Mouse (Mus musculus): Measurements from ENCODE around the gene Eva1a. TPM values are rescaled to one million over a fixed set of nuclear protein-coding genes. Genes with fewer than 3 reads are reported as not detected.
A peak's percentile ranks its signal among the peaks of the same experiment; 100 is the strongest.

Eva1a gene
- total and polyA plus RNA-seq, 2 experiments, result 87.4 to 97.7 TPM

GRCm38 (mm10) chr6:82098456-82098855 lies 57.6 kb downstream of the Eva1a start:
- TF ChIP-seq CTCF (IDR thresholded peaks at IDR 0.05; ENCODE audit: low read depth, low read length) (no peak), POLR2A (IDR thresholded peaks at IDR 0.05; ENCODE audit: extremely low read depth, insufficient read depth, low read length) (no peak)
- H3K9ac ChIP-seq (ENCODE audit: low read depth, low read length), result no peak overlapping the region
- H3K79me2 ChIP-seq (ENCODE audit: control insufficient read depth, insufficient read depth, low read length), result no peaks in the 10 kb centered on the region
- H3K36me3 ChIP-seq (ENCODE audit: control insufficient read depth, insufficient read depth, low read length), result peaks cover 4% of the 10 kb centered on the region; the same call in 1 of the 2 replicates
- no peaks in the 10 kb centered on the region for H3K27me3 ChIP-seq (ENCODE audit: control insufficient read depth, insufficient read depth, low read length)
- no peak overlapping the region for H3K27ac ChIP-seq (replicated peaks; ENCODE audit: insufficient read depth, low read depth, low read length)
- no peak for DNase-seq (ENCODE audit: extremely low read depth, low read depth, low spot score)
- 94% methylated on average over 1 of the region's 1 CpGs for WGBS
- no peaks in the 10 kb centered on the region for H3K4me1 ChIP-seq (ENCODE audit: control insufficient read depth, insufficient read depth, low read length)
- H3K4me3 ChIP-seq (ENCODE audit: insufficient read depth, low read depth, low read length), result no peak overlapping the region

DNA sequence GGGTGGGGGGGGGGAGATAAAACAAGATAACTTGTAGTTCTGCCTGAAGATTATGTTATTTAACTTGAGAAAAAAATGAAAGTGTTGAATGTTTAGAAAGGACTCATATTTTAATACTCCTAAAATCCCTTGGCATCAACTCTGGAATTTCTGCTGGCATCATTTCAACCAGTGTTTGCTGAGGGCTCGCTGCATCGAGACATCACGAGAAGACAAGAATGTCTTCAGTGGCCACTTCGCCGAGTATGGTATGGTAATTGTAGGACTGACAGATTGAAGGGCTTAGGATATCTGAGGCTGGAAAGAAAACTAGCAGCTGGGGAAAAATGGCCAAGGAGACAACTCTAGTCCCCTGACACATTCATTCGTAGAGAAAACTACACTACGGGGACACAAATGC lies 69.6 kb downstream of the Eva1a start:
- TF ChIP-seq CTCF (IDR thresholded peaks at IDR 0.05; ENCODE audit: low read depth, low read length) (no peak), POLR2A (IDR thresholded peaks at IDR 0.05; ENCODE audit: extremely low read depth, insufficient read depth, low read length) (no peak)
- Histone ChIP-seq H3K27me3 (ENCODE audit: control insufficient read depth, insufficient read depth, low read length) (no peaks in the 10 kb centered on the region), H3K4me1 (ENCODE audit: control insufficient read depth, insufficient read depth, low read length) (no peaks in the 10 kb centered on the region), H3K27ac (replicated peaks; ENCODE audit: insufficient read depth, low read depth, low read length) (no peak overlapping the region), H3K79me2 (ENCODE audit: control insufficient read depth, insufficient read depth, low read length) (no peaks in the 10 kb centered on the region), H3K4me3 (ENCODE audit: insufficient read depth, low read depth, low read length) (no peak overlapping the region), H3K9ac (ENCODE audit: low read depth, low read length) (no peak overlapping the region), H3K36me3 (ENCODE audit: control insufficient read depth, insufficient read depth, low read length) (no peaks in the 10 kb centered on the region)
- WGBS, result 85% methylated on average over 7 of the region's 7 CpGs
- DNase-seq (ENCODE audit: extremely low read depth, low read depth, low spot score), result no peak

GRCm38 (mm10) chr6:82111111-82111510 lies 70.3 kb downstream of the Eva1a start:
- no peaks in the 10 kb centered on the region for H3K79me2 ChIP-seq (ENCODE audit: control insufficient read depth, insufficient read depth, low read length)
- WGBS, result 69% methylated on average over 1 of the region's 1 CpGs
- no peak for TF ChIP-seq POLR2A (IDR thresholded peaks at IDR 0.05; ENCODE audit: extremely low read depth, insufficient read depth, low read length)
- TF ChIP-seq CTCF (IDR thresholded peaks at IDR 0.05; ENCODE audit: low read depth, low read length), result no peak
- H3K36me3 ChIP-seq (ENCODE audit: control insufficient read depth, insufficient read depth, low read length), result no peaks in the 10 kb centered on the region
- DNase-seq (ENCODE audit: extremely low read depth, low read depth, low spot score), result peak; percentile 53
- H3K27me3 ChIP-seq (ENCODE audit: control insufficient read depth, insufficient read depth, low read length), result no peaks in the 10 kb centered on the region
- H3K4me3 ChIP-seq (ENCODE audit: insufficient read depth, low read depth, low read length), result no peak overlapping the region
- no peak overlapping the region for H3K27ac ChIP-seq (replicated peaks; ENCODE audit: insufficient read depth, low read depth, low read length)
- no peak overlapping the region for H3K9ac ChIP-seq (ENCODE audit: low read depth, low read length)
- no peaks in the 10 kb centered on the region for H3K4me1 ChIP-seq (ENCODE audit: control insufficient read depth, insufficient read depth, low read length)

GRCm38 (mm10) chr6:82111540-82111939 lies 70.7 kb downstream of the Eva1a start:
- Histone ChIP-seq H3K9ac (ENCODE audit: low read depth, low read length) (no peak overlapping the region), H3K4me1 (ENCODE audit: control insufficient read depth, insufficient read depth, low read length) (no peaks in the 10 kb centered on the region), H3K79me2 (ENCODE audit: control insufficient read depth, insufficient read depth, low read length) (no peaks in the 10 kb centered on the region), H3K36me3 (ENCODE audit: control insufficient read depth, insufficient read depth, low read length) (no peaks in the 10 kb centered on the region), H3K27ac (replicated peaks; ENCODE audit: insufficient read depth, low read depth, low read length) (no peak overlapping the region), H3K27me3 (ENCODE audit: control insufficient read depth, insufficient read depth, low read length) (no peaks in the 10 kb centered on the region), H3K4me3 (ENCODE audit: insufficient read depth, low read depth, low read length) (no peak overlapping the region)
- WGBS, result 36% methylated on average over 3 of the region's 3 CpGs
- DNase-seq (ENCODE audit: extremely low read depth, low read depth, low spot score), result no peak
- TF ChIP-seq POLR2A (IDR thresholded peaks at IDR 0.05; ENCODE audit: extremely low read depth, insufficient read depth, low read length) (no peak), CTCF (IDR thresholded peaks at IDR 0.05; ENCODE audit: low read depth, low read length) (peak; percentile 19; the same call in 1 of the 2 replicates)

DNA sequence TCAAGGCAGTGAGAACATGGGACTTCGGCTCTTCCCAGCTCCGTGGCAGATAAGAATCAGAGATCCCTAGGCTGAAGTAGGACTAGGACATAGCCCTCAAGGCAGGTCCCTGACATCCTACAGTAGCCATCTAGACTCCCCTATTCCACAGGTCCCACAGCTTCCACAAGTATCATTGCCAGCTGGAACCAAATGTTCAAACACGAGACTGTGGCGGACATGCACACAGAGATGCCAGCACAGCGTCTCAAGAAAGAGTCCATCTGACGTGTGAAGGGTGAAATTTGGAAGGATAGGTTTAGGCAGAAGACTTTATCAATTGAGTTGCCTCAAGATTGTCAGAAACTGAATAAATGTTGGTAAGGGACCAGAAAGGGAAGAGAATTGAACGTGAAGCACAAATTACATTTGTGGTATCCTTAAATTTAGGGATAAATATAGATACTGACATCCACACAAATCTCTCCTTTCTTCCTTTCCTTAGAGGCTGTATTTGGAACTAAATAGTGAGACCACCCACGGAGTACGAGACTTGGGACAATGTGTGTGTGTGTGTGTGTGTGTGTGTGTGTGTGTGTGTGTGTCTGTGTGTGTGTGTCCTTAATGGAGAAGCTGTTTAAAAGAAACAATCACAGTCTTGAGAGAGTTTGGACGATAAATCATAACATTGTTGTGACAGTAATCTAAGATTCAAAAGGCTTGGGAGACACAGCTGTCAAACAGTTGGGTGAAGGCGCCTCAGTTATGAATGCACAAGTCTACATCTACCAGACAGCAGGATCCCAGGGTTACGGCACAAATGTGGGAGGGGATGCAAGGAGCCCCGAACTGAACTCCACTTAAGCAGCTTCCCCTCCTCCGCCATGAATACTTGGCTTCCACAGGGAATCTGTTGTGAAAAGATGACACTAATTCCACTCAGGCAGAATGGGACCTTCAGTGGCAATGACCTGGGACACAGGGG lies 71.6 kb downstream of the Eva1a start:
- Histone ChIP-seq H3K27ac (replicated peaks; ENCODE audit: insufficient read depth, low read depth, low read length) (no peak overlapping the region), H3K36me3 (ENCODE audit: control insufficient read depth, insufficient read depth, low read length) (no peaks in the 10 kb centered on the region), H3K27me3 (ENCODE audit: control insufficient read depth, insufficient read depth, low read length) (no peaks in the 10 kb centered on the region), H3K9ac (ENCODE audit: low read depth, low read length) (no peak overlapping the region), H3K4me3 (ENCODE audit: insufficient read depth, low read depth, low read length) (no peak overlapping the region), H3K4me1 (ENCODE audit: control insufficient read depth, insufficient read depth, low read length) (no peaks in the 10 kb centered on the region), H3K79me2 (ENCODE audit: control insufficient read depth, insufficient read depth, low read length) (no peaks in the 10 kb centered on the region)
- no peak for DNase-seq (ENCODE audit: extremely low read depth, low read depth, low spot score)
- 90% methylated on average over 14 of the region's 14 CpGs for WGBS
- TF ChIP-seq CTCF (IDR thresholded peaks at IDR 0.05; ENCODE audit: low read depth, low read length), result no peak
- TF ChIP-seq POLR2A (IDR thresholded peaks at IDR 0.05; ENCODE audit: extremely low read depth, insufficient read depth, low read length), result no peak
